Comparison of ENCODE assay signal across 30 mouse cellular contexts in genomic region chr12:75742101-75742500, GRCm38 (mm10).
"Had no signal": no experiment of that assay in that cellular context is flagged by ENCODE, and none has a peak within 500 bp of the region (broad histone marks: within the 10 kb centered on the region; RNA-seq: fewer than 3 reads in every experiment).

No protein-coding gene starts in this region.

- ATAC-seq: liver, embryonic 12.5 days; liver, postnatal 0 days; lung, postnatal 0 days; midbrain, embryonic 13.5 days; midbrain, embryonic 15.5 days; midbrain, embryonic 16.5 days had no signal

- H3K9me3 ChIP-seq: limb, embryonic 10.5 days; limb, embryonic 12.5 days; limb, embryonic 13.5 days; limb, embryonic 15.5 days; liver, embryonic 12.5 days; liver, embryonic 13.5 days; liver, embryonic 15.5 days; lung, embryonic 15.5 days; megakaryocyte, embryonic 14.5 days; midbrain, embryonic 10.5 days; midbrain, embryonic 12.5 days; midbrain, embryonic 13.5 days; midbrain, embryonic 15.5 days; neural tube, embryonic 12.5 days had no signal

- H3K27me3 ChIP-seq: limb, embryonic 12.5 days; limb, embryonic 13.5 days; limb, embryonic 15.5 days; liver, embryonic 12.5 days; liver, embryonic 13.5 days; liver, embryonic 15.5 days; lung, embryonic 15.5 days; midbrain, embryonic 15.5 days had no signal

- DNase-seq: left cerebral cortex, postnatal 4 days; liver; liver, embryonic 13.5 days; liver, postnatal 0 days; lung, adult 18-20 months; lung, adult 2 months; lung, embryonic 14.5 days; lung, postnatal 10 days; lung, postnatal 14 days; lung, postnatal 36 days; lung, postnatal 4 days had no signal

- H3K4me1 ChIP-seq: limb, embryonic 10.5 days; limb, embryonic 12.5 days; limb, embryonic 13.5 days; limb, embryonic 15.5 days; liver, embryonic 15.5 days; midbrain, embryonic 12.5 days; midbrain, embryonic 13.5 days; midbrain, embryonic 15.5 days; neural tube, embryonic 12.5 days had no signal

- H3K27ac ChIP-seq: limb, embryonic 10.5 days; limb, embryonic 12.5 days; limb, embryonic 13.5 days; limb, embryonic 15.5 days; liver, embryonic 12.5 days; liver, embryonic 13.5 days; liver, embryonic 14.5 days; liver, embryonic 15.5 days; lung, embryonic 15.5 days; macrophage; midbrain, embryonic 10.5 days; midbrain, embryonic 12.5 days; midbrain, embryonic 13.5 days; midbrain, embryonic 15.5 days; neural tube, embryonic 12.5 days had no signal

- H3K9ac ChIP-seq: limb, embryonic 12.5 days; limb, embryonic 13.5 days; limb, embryonic 15.5 days; liver, embryonic 12.5 days; liver, embryonic 13.5 days; liver, embryonic 14.5 days; liver, embryonic 15.5 days; liver, postnatal 0 days; lung, embryonic 14.5 days; lung, embryonic 15.5 days; midbrain, embryonic 12.5 days; midbrain, embryonic 13.5 days; midbrain, embryonic 15.5 days; neural tube, embryonic 12.5 days had no signal

- H3K36me3 ChIP-seq: limb, embryonic 10.5 days; limb, embryonic 12.5 days; limb, embryonic 13.5 days; limb, embryonic 15.5 days; liver, embryonic 12.5 days; liver, embryonic 13.5 days; liver, embryonic 15.5 days; lung, embryonic 15.5 days; midbrain, embryonic 10.5 days; midbrain, embryonic 12.5 days; midbrain, embryonic 13.5 days; midbrain, embryonic 15.5 days; neural tube, embryonic 12.5 days had no signal

- H3K4me3 ChIP-seq: limb, embryonic 10.5 days; limb, embryonic 12.5 days; limb, embryonic 13.5 days; limb, embryonic 15.5 days; liver, embryonic 12.5 days; liver, embryonic 13.5 days; liver, embryonic 15.5 days; lung, embryonic 15.5 days; megakaryocyte, embryonic 14.5 days; midbrain, embryonic 10.5 days; midbrain, embryonic 12.5 days; midbrain, embryonic 13.5 days; midbrain, embryonic 15.5 days; myocyte; neural tube, embryonic 12.5 days had no signal

- H3K4me2 ChIP-seq: limb, embryonic 12.5 days; limb, embryonic 13.5 days; limb, embryonic 15.5 days; liver, embryonic 11.5 days; liver, embryonic 12.5 days; liver, embryonic 13.5 days; liver, embryonic 15.5 days; lung, embryonic 14.5 days; lung, embryonic 15.5 days; midbrain, embryonic 12.5 days; midbrain, embryonic 13.5 days; midbrain, embryonic 15.5 days; neural tube, embryonic 12.5 days had no signal
